In the genomic region with DNA sequence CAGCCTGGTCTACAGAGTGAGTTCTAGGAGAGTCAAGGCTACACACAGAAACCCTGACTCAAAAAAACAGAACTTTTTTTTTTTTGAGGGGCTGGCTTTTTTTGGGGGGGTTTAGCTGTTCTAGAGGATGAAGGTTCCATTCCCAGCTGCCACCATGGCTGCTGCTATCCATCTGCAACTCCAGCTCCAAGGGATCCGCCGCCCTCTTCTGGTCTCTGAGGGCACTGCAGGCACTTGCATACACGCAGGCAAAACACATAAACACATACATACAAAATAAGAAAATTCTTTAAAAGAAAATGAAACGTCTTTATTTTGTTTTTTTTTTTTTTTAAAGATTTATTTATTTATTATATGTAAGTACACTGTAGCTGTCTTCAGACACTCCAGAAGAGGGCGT, we compare ENCODE assay signal across 9 mouse cellular contexts. TPM values are rescaled to one million over a fixed set of nuclear protein-coding genes. Genes with fewer than 3 reads are reported as not detected.
DNase-seq lines count a peak whose midpoint lies in the region; ATAC-seq and TF ChIP-seq lines count a peak whose summit lies in the region.
"Had no signal": no experiment of that assay in that cellular context is flagged by ENCODE, and none has a peak within 500 bp of the region (broad histone marks: within the 10 kb centered on the region; RNA-seq: fewer than 3 reads in every experiment).

No protein-coding gene starts in this region.

- no peaks in the 10 kb centered on the region for H3K36me3 ChIP-seq in liver, embryonic 12.5 days

- peak in 1 of 2 experiments; percentile 41 for DNase-seq in cerebellum, adult 2 months
- no peak for DNase-seq in cerebellum, adult 9-11 months
- peak; percentile 72 for DNase-seq in liver
- DNase-seq in adrenal gland, postnatal 25 days, result peak; percentile 64
- peak; percentile 72 for DNase-seq in thymus, postnatal 25 days

- WGBS in cerebellum, adult 2 months, result 58% methylated on average over 5 of the region's 5 CpGs
- WGBS in liver, embryonic 12.5 days (ENCODE audit: insufficient replicate concordance), result 22% methylated on average over 5 of the region's 5 CpGs

- H3K4me2 ChIP-seq in liver, embryonic 12.5 days, result no peak overlapping the region

- peak; percentile 42; the same call in 1 of the 2 replicates for TF ChIP-seq CTCF in cerebellum, adult 2 months (IDR thresholded peaks at IDR 0.05; ENCODE audit: borderline replicate concordance, insufficient read depth, low read depth, low read length)

- no peaks in the 10 kb centered on the region for H3K4me1 ChIP-seq in cerebellum, adult 2 months (ENCODE audit: control insufficient read depth, insufficient read depth, low read length)
- no peaks in the 10 kb centered on the region for H3K4me1 ChIP-seq in liver, embryonic 12.5 days

- TF ChIP-seq POLR2A in cerebellum, adult 2 months (IDR thresholded peaks at IDR 0.05; ENCODE audit: borderline replicate concordance, insufficient read depth, low read length), result no peak

- no peaks in the 10 kb centered on the region for H3K27me3 ChIP-seq in cerebellum, adult 2 months (ENCODE audit: control insufficient read depth, insufficient read depth, low read length)
- H3K27me3 ChIP-seq in liver, embryonic 12.5 days (replicated peaks), result 0 out of 2 replicates have a peak, but pooled peaks cover 2% of the 10 kb centered on the region

- no peak overlapping the region for H3K9ac ChIP-seq in liver, embryonic 12.5 days

- H3K9me3 ChIP-seq in liver, embryonic 12.5 days (replicated peaks), result no peaks in the 10 kb centered on the region

- no peak for ATAC-seq in liver, embryonic 12.5 days
- peak; percentile 93 for ATAC-seq in granulocyte monocyte progenitor cell, adult 5-6 weeks (replicated peaks; ENCODE audit: poor library complexity, severe bottlenecking)
- ATAC-seq in megakaryocyte progenitor cell, adult 5-6 weeks (replicated peaks; ENCODE audit: poor library complexity), result peak; percentile 97

- H3K4me3 ChIP-seq in cerebellum, adult 2 months (replicated peaks; ENCODE audit: insufficient read depth, low read depth, low read length), result no peak overlapping the region
- H3K4me3 ChIP-seq in liver, embryonic 12.5 days, result no peak overlapping the region
- H3K4me3 ChIP-seq: myocyte had no signal

- H3K27ac ChIP-seq in cerebellum, adult 2 months (ENCODE audit: insufficient read depth, low read length), result no peak overlapping the region
- no peak overlapping the region for H3K27ac ChIP-seq in liver, embryonic 12.5 days

RNA-seq across cellular contexts. Expression of a gene that starts 11.6 kb away (rescaled TPM):
- 371 and 379 TPM in 2 replicates for polyA plus RNA-seq in cerebellum, adult 2 months (2012; rRNA removed)
- polyA plus RNA-seq in liver, embryonic 12.5 days (2016; fragmentation: Nextera tagmentation; extraction: Ambion mirVana), result 287 and 308 TPM in 2 replicates
- total RNA-seq in adrenal gland, postnatal 25 days (2021), result 273 and 304 TPM in 2 replicates
- total RNA-seq in granulocyte monocyte progenitor cell, adult 5-6 weeks (2014; fragmentation: Nextera tagmentation), result 226 and 246 TPM in 2 replicates
- 252 and 300 TPM in 2 replicates for total RNA-seq in granulocyte monocyte progenitor cell, adult 5-6 weeks (2017)
- 201 and 220 TPM in 2 replicates for total RNA-seq in megakaryocyte progenitor cell, adult 5-6 weeks (2015)
- total RNA-seq in megakaryocyte progenitor cell, adult 5-6 weeks (2017), result 238 and 266 TPM in 2 replicates

RNA-seq across cellular contexts. Expression of a gene that starts 36.1 kb away (rescaled TPM):
- polyA plus RNA-seq in cerebellum, adult 2 months (2012; rRNA removed), result 2.1 and 3.0 TPM in 2 replicates
- polyA plus RNA-seq in liver, embryonic 12.5 days (2016; fragmentation: Nextera tagmentation; extraction: Ambion mirVana), result 1.7 and 1.8 TPM in 2 replicates
- total RNA-seq in adrenal gland, postnatal 25 days (2021), result 2.6 and 3.0 TPM in 2 replicates
- 43.8 and 50.9 TPM in 2 replicates for total RNA-seq in granulocyte monocyte progenitor cell, adult 5-6 weeks (2014; fragmentation: Nextera tagmentation)
- total RNA-seq in granulocyte monocyte progenitor cell, adult 5-6 weeks (2017), result 34.0 TPM in 2 replicates
- total RNA-seq in megakaryocyte progenitor cell, adult 5-6 weeks (2015), result 33.7 and 35.8 TPM in 2 replicates
- 48.6 and 67.4 TPM in 2 replicates for total RNA-seq in megakaryocyte progenitor cell, adult 5-6 weeks (2017)

RNA-seq across cellular contexts. Expression of a gene that starts 37.5 kb away (rescaled TPM):
- polyA plus RNA-seq in cerebellum, adult 2 months (2012; rRNA removed), result 78.7 and 99.2 TPM in 2 replicates
- 1.3 and 1.5 TPM in 2 replicates for polyA plus RNA-seq in liver, embryonic 12.5 days (2016; fragmentation: Nextera tagmentation; extraction: Ambion mirVana)
- total RNA-seq in adrenal gland, postnatal 25 days (2021), result 21.7 and 23.6 TPM in 2 replicates
- total RNA-seq in granulocyte monocyte progenitor cell, adult 5-6 weeks (2014; fragmentation: Nextera tagmentation), result 30.6 and 30.9 TPM in 2 replicates
- 11.4 and 13.6 TPM in 2 replicates for total RNA-seq in granulocyte monocyte progenitor cell, adult 5-6 weeks (2017)
- total RNA-seq in megakaryocyte progenitor cell, adult 5-6 weeks (2015), result 14.1 and 15.2 TPM in 2 replicates
- total RNA-seq in megakaryocyte progenitor cell, adult 5-6 weeks (2017), result 11.5 and 16.6 TPM in 2 replicates
